Mouse (Mus musculus): Measurements from ENCODE around the gene Usp48. TPM values are rescaled to one million over a fixed set of nuclear protein-coding genes. Genes with fewer than 3 reads are reported as not detected.
"Not testable (repeated sequence)": the region's sequence is repeated elsewhere in the genome, so short reads cannot be mapped to it uniquely, and the experiment has no call there.

Usp48 gene
- polyA plus RNA-seq, 1 experiment from 2014 or later, result 66.6 TPM

DNA sequence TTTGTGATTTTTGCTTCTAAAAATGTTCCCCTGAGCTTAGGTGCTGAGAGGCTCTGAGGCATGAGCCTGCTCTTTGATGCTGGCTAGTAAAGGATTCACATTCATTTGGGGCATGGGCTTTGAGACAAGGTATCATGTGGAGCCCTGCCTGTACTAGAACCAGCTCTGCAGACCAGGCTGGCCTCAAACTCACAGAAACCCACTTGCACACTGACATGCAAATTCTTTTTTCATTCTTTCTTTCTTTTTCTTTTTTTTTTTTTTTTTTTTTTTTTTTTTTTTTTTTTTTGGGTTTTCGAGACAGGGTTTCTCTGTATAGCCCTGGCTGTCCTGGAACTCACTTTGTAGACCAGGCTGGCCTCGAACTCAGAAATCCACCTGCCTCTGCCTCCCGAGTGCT lies 4.5 kb upstream of the Usp48 start:
- H3K4me3 ChIP-seq; ATAC-seq (ENCODE audit: low FRiP score); H3K36me3 ChIP-seq; H3K4me1 ChIP-seq (replicated peaks); H3K27ac ChIP-seq; H3K4me2 ChIP-seq; H3K9ac ChIP-seq; H3K9me3 ChIP-seq; H3K27me3 ChIP-seq: not testable (repeated sequence)
- WGBS, result 89% methylated on average over 2 of the region's 3 CpGs

GRCm38 (mm10) chr4:137589586-137589985 lies 4.0 kb upstream of the Usp48 start:
- 0 out of 2 replicates have a peak, but pooled peaks cover 2% of the 10 kb centered on the region for H3K4me1 ChIP-seq (replicated peaks)
- no peak overlapping the region for H3K4me2 ChIP-seq
- H3K27me3 ChIP-seq, result peaks cover 7% of the 10 kb centered on the region; the same call in 1 of the 2 replicates
- ATAC-seq (ENCODE audit: low FRiP score), result no peak
- H3K9me3 ChIP-seq, result no peaks in the 10 kb centered on the region
- no peak overlapping the region for H3K4me3 ChIP-seq
- H3K9ac ChIP-seq, result no peak overlapping the region
- H3K27ac ChIP-seq, result no peak overlapping the region
- 88% methylated on average over 3 of the region's 3 CpGs for WGBS
- H3K36me3 ChIP-seq, result no peaks in the 10 kb centered on the region

GRCm38 (mm10) chr4:137590961-137591360 lies 2.6 kb upstream of the Usp48 start:
- H3K9ac ChIP-seq, result no peak overlapping the region
- H3K9me3 ChIP-seq, result no peaks in the 10 kb centered on the region
- no peak for ATAC-seq (ENCODE audit: low FRiP score)
- peaks cover 15% of the 10 kb centered on the region for H3K4me1 ChIP-seq (replicated peaks)
- peaks cover 7% of the 10 kb centered on the region; the same call in 1 of the 2 replicates for H3K27me3 ChIP-seq
- H3K4me3 ChIP-seq, result no peak overlapping the region
- WGBS, result 95% methylated on average over 4 of the region's 4 CpGs
- no peak overlapping the region for H3K27ac ChIP-seq
- no peak overlapping the region for H3K4me2 ChIP-seq
- no peaks in the 10 kb centered on the region for H3K36me3 ChIP-seq

DNA sequence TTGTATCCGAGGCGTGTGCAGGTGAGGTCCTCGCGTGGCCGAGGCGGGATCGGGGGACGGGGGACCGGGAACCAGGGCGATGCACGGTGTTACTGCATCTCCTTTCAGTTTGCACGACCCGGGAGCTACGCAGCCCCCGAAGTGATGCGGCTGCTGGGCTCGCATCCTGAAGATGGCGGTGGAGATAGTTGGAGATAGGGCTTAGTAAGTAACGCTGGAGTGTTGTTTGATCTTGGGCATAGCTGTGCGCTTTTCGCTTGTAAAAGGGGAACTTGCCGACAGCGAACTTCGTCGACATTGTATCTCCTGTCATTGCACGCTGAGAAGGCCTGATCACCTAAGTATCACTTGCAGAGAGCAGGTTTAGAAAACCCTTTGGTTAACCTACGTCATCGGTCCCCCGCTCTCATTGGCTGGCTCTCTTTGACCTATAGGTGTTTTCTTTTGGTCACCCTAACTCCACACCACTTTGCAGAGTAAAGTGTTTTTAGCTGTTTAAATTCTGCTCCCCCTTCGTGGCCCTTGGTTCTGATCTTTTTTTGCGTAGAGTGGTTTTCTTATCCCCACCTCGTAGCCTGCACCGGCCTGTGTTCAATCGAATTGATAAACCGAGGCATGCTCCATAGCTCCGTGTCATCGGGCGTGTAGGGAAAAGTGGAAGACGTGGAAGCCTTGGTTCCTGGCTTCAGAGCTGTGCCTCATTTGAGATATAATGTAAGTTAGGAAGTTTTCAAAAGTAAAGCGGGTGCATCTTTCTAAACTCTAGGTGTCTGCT lies 1.1 kb downstream of the Usp48 start:
- Histone ChIP-seq H3K27me3 (no peaks in the 10 kb centered on the region), H3K9me3 (no peaks in the 10 kb centered on the region), H3K9ac (peak overlapping the region; percentile 95), H3K36me3 (no peaks in the 10 kb centered on the region), H3K4me3 (peak overlapping the region; percentile 92), H3K27ac (peak overlapping the region; percentile 99), H3K4me2 (peak overlapping the region; percentile 93), H3K4me1 (replicated peaks) (peaks cover 47% of the 10 kb centered on the region)
- 5% methylated on average over 40 of the region's 40 CpGs for WGBS
- ATAC-seq (ENCODE audit: low FRiP score), result no peak; the same call in 1 of the 2 replicates

DNA sequence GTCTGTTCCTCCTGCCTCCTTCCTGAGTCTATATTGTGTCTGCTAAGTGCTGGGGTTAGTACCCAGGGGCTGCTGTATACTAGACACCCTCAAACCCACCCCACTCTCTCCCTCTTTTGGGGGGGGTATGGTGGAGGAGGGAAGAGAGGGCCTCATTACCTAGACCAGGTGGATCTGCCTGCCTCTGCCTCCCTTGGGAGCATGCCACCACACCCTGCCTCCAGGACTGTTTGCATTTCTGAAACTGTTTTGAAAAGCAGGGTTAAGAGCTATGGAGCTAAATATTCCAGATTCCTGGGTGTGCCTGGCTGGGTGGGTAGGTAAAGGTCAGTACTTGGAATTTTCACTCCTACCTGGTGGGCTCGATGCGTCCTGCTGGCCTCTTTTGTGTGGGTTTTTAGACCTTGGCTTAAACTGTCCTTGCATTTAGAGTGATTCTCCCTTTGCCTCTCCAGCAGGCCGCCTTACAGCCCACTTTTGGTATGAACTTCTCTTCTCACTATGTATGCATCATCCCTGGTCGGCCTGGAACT lies 3.6 kb downstream of the Usp48 start:
- H3K4me1 ChIP-seq (replicated peaks), result peaks cover 60% of the 10 kb centered on the region
- ATAC-seq (ENCODE audit: low FRiP score), result no peak
- 95% methylated on average over 4 of the region's 4 CpGs for WGBS

DNA sequence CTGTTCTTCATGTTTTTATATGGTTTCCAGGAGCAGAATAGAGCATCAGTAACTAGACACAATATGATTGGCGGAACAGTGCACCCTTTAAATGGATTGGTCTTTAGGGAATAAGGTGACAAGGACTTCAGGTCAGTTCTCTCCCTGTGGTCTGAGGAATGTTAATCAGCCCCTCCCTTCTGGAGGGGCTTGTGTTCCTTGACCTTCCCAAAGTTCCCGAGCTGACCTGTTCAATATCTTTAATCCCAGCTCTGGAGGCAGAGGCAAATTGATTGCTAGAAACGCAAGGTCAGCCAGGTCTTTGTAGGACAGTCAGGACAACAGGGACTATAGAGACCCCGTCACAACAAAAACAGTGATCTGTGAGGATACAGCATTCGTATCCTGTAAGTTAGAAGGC lies 5.0 kb downstream of the Usp48 start:
- no peak for ATAC-seq (ENCODE audit: low FRiP score)
- no peak overlapping the region for H3K27ac ChIP-seq
- no peak overlapping the region for H3K4me2 ChIP-seq
- no peaks in the 10 kb centered on the region for H3K36me3 ChIP-seq
- WGBS, result 82% methylated on average over 5 of the region's 5 CpGs
- H3K27me3 ChIP-seq, result no peaks in the 10 kb centered on the region
- H3K9me3 ChIP-seq, result no peaks in the 10 kb centered on the region
- H3K4me3 ChIP-seq, result no peak overlapping the region
- H3K4me1 ChIP-seq (replicated peaks), result peaks cover 67% of the 10 kb centered on the region
- H3K9ac ChIP-seq, result no peak overlapping the region

More for the DNA sequence above, 3.6 kb downstream of the Usp48 start:
- H3K4me3 ChIP-seq, result no peak overlapping the region
- H3K9me3 ChIP-seq, result no peaks in the 10 kb centered on the region
- H3K27me3 ChIP-seq, result no peaks in the 10 kb centered on the region
- H3K36me3 ChIP-seq, result no peaks in the 10 kb centered on the region
- H3K4me2 ChIP-seq, result no peak overlapping the region
- H3K9ac ChIP-seq, result no peak overlapping the region
- H3K27ac ChIP-seq, result no peak overlapping the region

DNA sequence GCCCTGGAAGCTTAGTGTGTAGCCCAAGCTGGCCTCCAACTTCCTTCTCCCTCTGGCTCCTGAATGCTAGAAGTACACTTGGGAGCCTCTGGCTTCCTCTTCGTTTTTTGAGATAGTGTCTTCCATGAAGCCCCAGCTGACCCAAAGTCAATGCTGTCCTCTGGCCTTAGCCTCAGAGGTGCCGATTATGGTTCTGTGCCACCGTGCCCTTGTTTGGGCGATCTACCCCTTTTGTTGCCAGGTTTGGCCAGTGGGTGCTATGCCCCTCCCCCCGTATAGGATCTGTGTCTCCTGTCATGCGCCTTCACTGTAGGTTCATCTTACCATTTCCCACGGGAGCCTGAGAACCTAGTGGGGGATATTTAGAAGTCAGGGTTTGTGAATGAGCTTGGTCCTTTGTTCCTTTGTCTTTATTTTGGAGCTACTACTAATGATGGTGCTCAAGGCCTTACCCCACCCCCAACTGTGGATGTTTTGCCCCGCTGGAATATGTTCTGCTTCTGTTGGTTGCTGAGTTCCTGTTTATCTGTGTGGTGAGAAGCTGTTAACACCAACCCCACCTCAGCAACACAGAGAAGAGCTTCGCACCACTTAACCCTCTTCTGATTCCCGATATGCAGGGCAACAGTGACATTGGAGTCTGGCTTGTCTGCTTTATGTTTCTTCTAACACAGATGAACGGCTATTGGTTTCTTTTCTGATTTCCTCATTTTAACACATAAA lies 10.1 kb downstream of the Usp48 start:
- 0 out of 2 replicates have a peak overlapping the region, but pooled peaks have one; percentile 6 for H3K27ac ChIP-seq
- H3K4me1 ChIP-seq (replicated peaks), result peaks cover 37% of the 10 kb centered on the region
- 84% methylated on average over 11 of the region's 11 CpGs for WGBS

DNA sequence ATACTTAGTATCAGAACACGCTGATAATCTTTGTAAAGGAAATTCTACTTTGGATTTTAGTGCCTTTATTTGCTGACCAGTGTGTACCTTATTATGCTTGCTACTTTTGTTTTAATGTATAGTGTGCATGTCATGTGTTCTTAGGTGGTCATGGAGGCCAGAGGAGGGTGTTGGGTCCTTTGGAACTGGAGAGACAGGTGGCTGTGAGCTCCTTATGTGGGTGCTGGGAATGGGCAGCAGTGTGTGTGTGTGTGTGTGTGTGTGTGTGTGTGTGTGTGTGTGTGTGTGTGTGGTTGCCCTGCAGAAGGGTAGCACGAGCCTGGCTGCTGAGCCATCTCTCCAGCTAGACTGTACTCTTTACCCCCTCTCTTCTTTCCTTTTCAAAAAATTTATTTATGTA lies 13.5 kb downstream of the Usp48 start:
- Histone ChIP-seq H3K4me2 (no peak overlapping the region), H3K36me3 (peaks cover 77% of the 10 kb centered on the region), H3K9me3 (no peaks in the 10 kb centered on the region), H3K4me1 (replicated peaks) (peaks cover 12% of the 10 kb centered on the region), H3K4me3 (no peak overlapping the region), H3K9ac (no peak overlapping the region), H3K27ac (no peak overlapping the region), H3K27me3 (no peaks in the 10 kb centered on the region)
- no peak for ATAC-seq (ENCODE audit: low FRiP score)
- 99% methylated on average over 2 of the region's 2 CpGs for WGBS

More for the DNA sequence above, 10.1 kb downstream of the Usp48 start:
- H3K9ac ChIP-seq, result no peak overlapping the region
- no peaks in the 10 kb centered on the region for H3K9me3 ChIP-seq
- ATAC-seq (ENCODE audit: low FRiP score), result no peak
- H3K36me3 ChIP-seq, result peaks cover 43% of the 10 kb centered on the region
- no peak overlapping the region for H3K4me2 ChIP-seq
- no peak overlapping the region for H3K4me3 ChIP-seq
- no peaks in the 10 kb centered on the region for H3K27me3 ChIP-seq

GRCm38 (mm10) chr4:137609281-137609680 lies 15.7 kb downstream of the Usp48 start:
- no peak for ATAC-seq (ENCODE audit: low FRiP score)
- Histone ChIP-seq H3K36me3 (peaks cover 99% of the 10 kb centered on the region), H3K27ac (no peak overlapping the region), H3K4me1 (replicated peaks) (no peaks in the 10 kb centered on the region), H3K27me3 (no peaks in the 10 kb centered on the region), H3K4me2 (no peak overlapping the region), H3K9ac (no peak overlapping the region), H3K9me3 (no peaks in the 10 kb centered on the region), H3K4me3 (no peak overlapping the region)
- 89% methylated on average over 7 of the region's 7 CpGs for whole genome bisulfite sequencing

DNA sequence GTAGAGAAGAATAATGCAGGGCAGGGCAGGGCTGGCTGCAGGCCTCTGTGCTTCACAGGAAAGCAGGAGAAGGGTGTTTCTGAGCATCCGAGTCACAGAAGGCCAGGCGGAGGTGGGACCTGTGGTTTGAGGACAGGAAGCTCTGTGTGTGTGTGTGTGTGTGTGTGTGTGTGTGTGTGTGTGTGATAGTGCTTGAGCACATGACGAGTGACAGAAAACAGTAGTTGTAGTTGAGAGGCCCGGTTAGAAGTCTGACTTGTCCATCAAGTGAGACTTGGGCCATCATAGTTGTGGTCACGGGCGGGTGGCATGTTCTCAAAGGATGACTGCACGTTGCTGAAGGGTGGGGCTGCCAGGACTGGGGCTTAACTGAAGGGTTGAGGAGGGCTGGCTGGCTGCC lies 16.1 kb downstream of the Usp48 start:
- Histone ChIP-seq H3K27ac (no peak overlapping the region), H3K4me1 (replicated peaks) (no peaks in the 10 kb centered on the region), H3K9me3 (no peaks in the 10 kb centered on the region), H3K27me3 (no peaks in the 10 kb centered on the region), H3K4me2 (no peak overlapping the region), H3K4me3 (no peak overlapping the region), H3K9ac (no peak overlapping the region), H3K36me3 (peaks cover 100% of the 10 kb centered on the region)
- ATAC-seq (ENCODE audit: low FRiP score), result no peak
- 93% methylated on average over 7 of the region's 7 CpGs for WGBS

DNA sequence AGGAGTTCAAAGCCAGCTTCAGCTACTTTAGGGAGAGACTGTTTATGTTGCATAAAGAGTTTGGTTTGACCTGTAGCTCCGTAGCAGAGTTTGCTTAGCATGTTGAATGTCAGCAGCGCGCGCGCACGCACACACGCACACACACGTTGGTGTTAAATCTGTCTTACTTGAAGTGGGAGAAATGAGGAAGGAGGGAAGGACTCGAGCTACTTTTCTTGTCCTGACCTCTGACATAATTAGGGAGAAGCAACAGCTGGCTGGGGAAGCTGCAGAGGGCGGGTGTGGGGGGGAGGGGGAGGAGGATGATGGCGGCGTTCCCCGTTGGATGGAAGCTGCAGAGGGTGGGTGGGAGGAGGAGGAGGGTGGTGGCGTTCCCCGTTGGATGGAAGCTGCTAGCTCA lies 16.7 kb downstream of the Usp48 start:
- H3K4me3 ChIP-seq, result no peak overlapping the region
- H3K27me3 ChIP-seq, result no peaks in the 10 kb centered on the region
- H3K4me2 ChIP-seq, result no peak overlapping the region
- H3K4me1 ChIP-seq (replicated peaks), result no peaks in the 10 kb centered on the region
- no peaks in the 10 kb centered on the region for H3K9me3 ChIP-seq
- no peak for ATAC-seq (ENCODE audit: low FRiP score)
- peaks cover 98% of the 10 kb centered on the region for H3K36me3 ChIP-seq
- no peak overlapping the region for H3K27ac ChIP-seq
- WGBS, result 88% methylated on average over 15 of the region's 15 CpGs
- H3K9ac ChIP-seq, result no peak overlapping the region

DNA sequence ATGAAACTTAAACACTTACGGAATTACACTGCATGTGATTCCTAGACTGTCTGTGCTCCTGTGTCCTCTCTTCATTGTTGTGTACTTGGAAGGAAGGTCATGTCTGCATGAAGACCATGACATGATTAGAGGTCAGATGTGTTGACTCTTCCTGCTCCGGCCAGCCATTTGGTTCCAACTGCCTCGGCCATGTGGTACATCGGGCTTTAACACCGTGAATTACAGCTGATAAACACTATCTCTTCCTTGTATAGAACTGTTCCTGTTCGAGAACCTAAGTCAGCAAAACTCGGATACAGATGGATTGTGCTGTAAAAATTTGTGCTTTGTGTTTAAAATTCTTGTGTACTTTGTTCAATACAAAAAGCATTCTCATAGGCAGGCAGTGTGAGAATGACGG lies 29.3 kb downstream of the Usp48 start:
- ATAC-seq (ENCODE audit: low FRiP score), result no peak
- no peak overlapping the region for H3K4me2 ChIP-seq
- WGBS, result 95% methylated on average over 8 of the region's 8 CpGs
- H3K4me1 ChIP-seq (replicated peaks), result no peaks in the 10 kb centered on the region
- no peak overlapping the region for H3K4me3 ChIP-seq
- no peak overlapping the region for H3K9ac ChIP-seq
- H3K27me3 ChIP-seq, result no peaks in the 10 kb centered on the region
- H3K27ac ChIP-seq, result no peak overlapping the region
- H3K9me3 ChIP-seq, result no peaks in the 10 kb centered on the region
- peaks cover 81% of the 10 kb centered on the region for H3K36me3 ChIP-seq

All from hindbrain, embryonic 13.5 days (tissue).